Mouse (Mus musculus): ENCODE data around the gene Sdhaf2. TPM values are rescaled to one million over a fixed set of nuclear protein-coding genes. Genes with fewer than 3 reads are reported as not detected.
"Not testable (repeated sequence)": the region's sequence is repeated elsewhere in the genome, so short reads cannot be mapped to it uniquely, and the experiment has no call there.

Sdhaf2 gene
- total RNA-seq (2021), result 10 to 100 TPM; 54.2 to 56.5 TPM

DNA sequence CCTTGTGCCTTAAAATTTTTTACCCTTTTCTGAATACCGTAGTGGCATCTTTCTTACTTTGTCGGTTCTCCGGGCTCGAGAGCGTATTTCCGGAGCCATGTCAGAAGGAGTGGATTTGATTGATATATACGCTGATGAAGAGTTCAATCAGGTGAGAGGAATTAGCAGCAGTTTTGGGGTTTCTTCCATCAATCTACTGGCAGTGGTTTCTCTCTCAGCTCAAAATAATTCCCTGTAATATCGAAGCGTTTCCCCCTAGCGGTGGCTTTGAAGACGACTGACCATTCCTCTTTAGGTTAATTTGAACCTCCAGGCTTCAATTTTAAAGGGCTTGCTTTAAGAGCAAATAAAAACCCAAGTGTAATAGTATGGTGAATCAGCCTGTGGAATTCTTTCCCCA, at the start of gene Sdhaf2:
Sdhaf2 (minus strand) TSS at position 233 of the 400 bp plus-strand sequence.
- peak; percentile 47 for DNase-seq

DNA sequence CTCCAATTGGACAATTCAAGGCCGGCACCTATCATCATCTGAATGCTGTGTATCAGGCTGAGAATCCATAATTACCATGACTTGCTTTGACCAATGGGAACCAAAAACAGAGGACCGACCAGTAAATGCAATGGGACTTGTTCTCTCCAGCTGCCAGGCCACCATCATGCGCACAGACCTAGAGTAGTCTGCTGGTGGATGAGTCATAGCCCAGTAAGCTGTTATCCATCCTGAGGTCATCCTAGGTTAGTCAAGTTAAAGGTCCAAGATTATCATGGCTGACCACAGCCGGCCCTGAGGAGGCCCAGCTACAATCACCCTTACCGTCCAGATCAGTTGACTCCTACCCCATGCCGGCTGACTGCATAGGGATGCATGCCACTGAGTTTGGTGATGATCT, 43.7 kb upstream of the Sdhaf2 start:
- no peak for DNase-seq

DNA sequence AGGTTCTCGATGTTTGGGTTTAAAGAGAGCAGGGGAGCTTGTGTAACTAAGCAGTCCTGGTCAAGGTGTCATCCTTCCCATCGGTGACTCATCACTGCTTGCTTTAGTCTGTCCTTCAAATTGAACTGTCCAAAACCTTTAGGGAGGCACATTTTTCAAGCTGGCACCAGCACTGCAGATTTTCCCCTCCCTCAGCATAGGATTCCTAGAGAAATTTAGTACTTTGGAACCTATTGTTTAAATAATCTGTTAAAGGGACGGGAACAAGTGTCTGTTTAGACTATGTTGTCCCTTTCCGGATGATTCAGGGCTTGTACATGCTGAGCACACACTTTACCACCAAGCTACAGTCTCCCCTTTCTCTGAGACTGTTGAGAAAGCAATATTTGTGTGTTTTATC, 39.3 kb upstream of the Sdhaf2 start:
- no peak for DNase-seq

DNA sequence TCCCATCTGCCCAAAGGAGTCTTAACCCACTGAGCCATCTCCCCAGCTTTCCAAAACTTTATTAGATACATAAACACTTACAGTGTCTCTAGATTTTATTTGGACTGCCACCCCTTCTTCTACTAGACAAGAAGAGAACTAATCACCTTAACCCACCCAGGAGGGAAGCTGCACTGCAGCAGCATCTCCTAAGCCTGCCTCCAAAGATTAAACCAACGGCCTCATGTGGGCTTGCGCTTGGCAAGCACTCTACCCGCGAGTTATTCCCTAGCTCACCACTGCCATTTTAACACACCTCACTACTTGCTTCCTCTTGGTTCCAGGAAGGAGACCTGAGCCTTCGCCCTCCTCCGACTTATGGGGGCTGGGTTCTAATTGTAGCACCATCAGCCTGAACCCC, 38.3 kb upstream of the Sdhaf2 start:
- DNase-seq, result no peak

DNA sequence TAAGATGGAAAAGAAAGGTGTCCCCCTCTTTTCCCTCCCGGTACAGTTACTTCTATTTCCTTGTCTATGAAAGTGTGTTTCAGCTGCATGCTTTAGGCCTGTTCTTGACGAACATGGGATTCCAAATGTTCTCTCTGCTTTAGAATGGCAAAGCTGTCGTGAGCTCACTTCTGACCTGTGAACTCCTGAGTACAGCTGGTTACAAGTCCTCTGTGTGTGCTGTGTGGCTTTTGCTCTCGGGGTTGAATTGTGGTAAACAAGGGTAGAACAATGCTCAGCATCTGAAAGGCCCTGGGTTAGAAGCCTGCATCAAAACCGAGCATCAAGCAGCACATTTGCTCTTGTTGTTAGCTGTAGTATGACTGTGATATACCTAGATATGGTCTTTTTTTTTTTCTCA, 36.4 kb upstream of the Sdhaf2 start:
- DNase-seq, result no peak

DNA sequence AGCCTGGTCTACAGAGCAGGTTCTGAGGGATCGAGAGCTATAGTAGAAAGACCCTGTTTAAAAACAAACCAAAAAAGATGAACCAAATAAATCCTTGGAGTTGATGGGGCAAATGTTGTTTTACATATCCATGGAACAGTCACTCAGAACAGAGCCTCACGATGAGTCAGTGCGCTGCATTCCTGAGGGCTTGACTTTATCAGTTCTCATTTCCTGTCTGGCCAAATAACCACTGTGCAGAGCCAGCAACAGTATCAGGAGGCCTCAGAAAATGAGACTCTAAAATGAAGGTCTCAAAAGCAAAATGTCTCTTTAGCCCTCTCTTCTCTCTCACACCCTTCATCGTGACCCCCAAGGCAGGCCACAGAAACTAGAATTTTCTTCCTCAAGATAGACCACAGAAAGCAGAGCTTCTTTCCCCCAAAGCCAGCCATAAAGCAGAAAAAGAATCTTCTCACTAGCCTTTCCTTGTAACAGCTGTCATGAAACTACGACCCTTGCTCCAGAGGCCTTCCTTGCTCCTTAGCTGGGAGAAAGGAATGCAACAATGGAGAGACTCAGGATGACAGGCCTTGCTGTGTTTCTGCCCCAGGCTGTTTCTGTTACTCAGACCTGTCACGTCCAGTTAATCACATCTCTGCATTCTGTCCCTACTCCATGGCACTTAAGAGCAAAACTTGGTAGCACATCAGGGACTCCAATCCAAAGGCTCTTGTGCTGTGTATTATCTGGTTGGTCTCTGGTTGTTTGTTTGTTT, 35.8 kb upstream of the Sdhaf2 start:
- DNase-seq, result peak; percentile 59

DNA sequence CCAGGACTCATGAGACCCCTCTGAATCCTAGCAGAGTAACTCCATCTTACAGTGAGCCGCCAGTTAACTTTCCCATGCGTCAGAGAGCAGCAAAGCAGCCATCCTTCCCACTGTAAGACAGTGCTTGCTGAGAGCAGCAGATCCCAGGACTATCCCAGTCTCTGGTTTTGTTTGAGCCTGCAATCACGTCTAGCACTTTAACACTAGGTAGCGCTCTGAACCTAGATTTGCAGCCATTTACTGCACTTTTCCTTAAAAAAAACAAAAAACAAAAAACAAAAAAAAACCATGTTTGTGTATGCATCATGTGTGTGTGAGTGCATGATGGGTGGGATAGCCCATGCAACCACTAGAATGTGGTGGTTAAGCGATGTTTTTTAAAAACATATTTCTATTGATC, 34.2 kb upstream of the Sdhaf2 start:
- peak; percentile 31 for DNase-seq

DNA sequence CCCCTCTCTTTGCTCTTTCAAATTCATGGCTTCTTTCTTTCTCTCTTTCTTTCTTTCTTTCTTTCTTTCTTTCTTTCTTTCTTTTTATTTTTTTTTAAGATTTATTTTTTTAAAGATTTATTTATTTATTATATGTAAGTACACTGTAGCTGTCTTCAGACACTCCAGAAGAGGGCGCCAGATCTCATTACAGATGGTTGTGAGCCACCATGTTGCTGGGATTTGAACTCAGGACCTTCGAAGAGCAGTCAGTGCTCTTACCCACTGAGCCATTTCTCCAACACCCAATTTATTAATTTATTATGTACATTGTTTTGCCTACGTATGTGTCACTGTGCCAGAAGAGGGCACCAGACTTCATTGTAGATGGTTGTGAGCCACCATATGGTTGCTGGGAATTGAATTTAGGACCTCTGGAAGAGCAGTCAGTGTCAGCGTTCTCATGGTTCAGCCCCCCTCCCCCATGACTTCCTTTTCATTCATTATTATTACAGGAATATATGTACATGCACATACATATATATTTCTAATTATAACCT, 32.0 kb upstream of the Sdhaf2 start:
- DNase-seq, result not testable (repeated sequence)

DNA sequence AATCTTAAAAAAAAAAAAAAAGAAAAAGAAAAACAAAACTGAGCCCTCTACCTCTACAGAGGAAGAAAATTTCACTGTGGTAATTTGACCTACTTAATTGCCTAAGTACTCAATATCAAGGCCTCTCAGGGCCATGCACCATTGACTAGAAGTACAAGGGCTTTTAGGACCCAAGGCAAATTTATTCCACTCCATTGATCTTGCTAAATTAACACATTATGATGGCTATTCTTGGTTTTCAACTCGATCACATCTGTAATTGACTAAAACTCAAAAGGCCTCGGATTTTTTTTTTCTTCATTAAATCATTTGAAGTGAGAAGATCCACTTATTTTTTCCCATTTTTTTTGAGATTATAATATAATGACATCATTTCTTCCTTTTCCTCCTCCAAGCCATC, 31.5 kb upstream of the Sdhaf2 start:
- DNase-seq, result no peak

DNA sequence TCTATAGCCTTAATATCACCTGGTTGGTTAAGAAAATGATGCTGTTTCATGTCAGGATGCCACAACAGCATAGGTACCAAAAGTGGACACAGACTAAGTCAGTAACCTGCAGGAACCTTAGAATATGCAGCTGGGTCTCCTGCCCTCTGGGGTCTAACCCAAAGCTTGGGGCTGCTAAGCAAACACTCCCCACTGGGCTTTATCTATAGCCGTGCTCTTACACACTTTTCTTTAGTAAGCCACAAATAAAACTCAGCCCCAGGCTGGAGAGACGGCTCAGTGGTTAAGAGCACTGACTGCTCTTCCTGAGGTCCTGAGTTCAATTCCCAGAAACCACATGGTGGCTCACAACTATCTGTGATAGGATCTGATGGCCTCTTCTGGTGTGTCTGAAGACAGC, 31.1 kb upstream of the Sdhaf2 start:
- no peak for DNase-seq

DNA sequence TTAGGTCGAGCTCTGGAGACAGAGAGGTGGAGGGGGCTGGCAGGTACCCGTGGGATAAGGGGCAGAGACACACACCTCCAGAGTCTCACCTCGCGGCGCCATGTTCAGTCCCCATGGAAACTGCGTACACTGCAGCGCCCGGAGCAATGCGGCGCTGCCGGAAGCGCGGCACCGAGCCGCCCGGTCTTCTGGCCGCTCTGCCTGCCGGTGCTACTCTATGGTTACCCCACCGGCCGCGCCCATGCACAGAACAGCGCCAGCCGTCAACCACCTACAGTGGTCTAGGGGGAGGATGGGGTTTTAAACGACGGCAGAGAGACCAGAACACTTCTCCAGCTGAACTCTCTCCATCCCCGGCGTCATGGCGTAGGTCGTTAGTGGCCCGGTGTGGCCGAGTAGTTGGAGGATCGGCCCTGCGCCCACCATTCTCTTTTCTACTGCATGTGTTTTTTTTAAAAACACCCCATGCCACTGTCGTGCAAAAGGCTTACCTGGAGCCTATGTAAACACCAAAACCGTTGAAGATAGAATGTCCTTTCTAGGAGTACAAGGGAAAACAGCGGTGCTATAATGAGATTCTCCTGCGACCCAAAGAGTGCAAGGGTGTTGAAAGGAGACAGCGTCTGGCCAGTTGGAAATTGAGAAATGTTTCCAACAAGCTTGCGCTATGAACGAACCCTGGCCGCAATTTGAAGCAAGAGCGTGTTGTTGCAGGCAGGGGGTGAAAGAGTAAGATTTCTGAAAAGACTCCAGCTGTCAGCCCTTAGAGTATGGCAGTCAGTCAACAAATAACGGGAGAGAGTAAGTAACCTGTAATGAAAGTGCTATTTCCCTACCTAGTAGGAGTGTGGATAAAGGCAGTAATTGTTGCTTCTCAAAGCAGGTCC, 29.9 kb upstream of the Sdhaf2 start, which contains the start of gene Tmem216:
Tmem216 (minus strand) TSS at position 615 of the 887 bp plus-strand sequence.
- peak; percentile 85 for DNase-seq

DNA sequence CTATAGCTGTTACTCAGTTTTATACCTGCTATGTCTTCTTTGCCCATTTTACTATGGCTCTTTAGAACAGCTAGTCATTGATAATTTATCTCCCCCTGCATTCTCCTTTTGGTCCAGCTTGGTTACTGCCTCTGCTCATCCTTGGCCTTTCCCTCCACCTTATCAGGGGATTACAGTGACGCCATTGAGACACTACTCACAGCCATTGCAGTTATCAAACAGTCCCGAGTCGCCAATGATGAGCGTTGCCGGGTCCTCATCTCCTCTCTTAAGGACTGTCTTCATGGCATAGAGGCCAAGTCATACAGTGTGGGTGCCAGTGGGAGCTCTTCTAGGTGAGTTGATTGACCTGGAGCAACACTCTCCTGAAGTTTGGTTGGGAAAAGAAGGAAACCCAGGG, 13.5 kb upstream of the Sdhaf2 start:
- no peak for DNase-seq

DNA sequence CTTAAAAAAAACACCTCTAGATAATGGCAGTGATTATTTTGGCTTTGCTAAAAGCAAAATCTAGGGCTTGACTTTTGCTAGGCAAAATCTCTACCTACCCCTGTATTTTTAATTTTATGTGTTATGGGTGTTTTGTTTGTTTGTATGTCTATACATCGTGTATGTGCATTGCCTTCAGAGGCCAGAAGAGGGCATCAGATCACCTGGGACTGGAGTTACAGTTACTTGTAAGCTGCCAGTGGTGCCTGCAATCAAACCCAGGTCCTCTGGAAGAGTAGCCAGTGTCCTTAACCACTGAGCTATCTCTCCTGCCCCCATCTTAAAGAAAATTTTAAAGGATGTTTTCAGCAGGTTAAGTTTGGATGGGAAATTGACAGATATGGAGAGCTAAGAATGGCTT, 4.1 kb upstream of the Sdhaf2 start:
- no peak for DNase-seq

DNA sequence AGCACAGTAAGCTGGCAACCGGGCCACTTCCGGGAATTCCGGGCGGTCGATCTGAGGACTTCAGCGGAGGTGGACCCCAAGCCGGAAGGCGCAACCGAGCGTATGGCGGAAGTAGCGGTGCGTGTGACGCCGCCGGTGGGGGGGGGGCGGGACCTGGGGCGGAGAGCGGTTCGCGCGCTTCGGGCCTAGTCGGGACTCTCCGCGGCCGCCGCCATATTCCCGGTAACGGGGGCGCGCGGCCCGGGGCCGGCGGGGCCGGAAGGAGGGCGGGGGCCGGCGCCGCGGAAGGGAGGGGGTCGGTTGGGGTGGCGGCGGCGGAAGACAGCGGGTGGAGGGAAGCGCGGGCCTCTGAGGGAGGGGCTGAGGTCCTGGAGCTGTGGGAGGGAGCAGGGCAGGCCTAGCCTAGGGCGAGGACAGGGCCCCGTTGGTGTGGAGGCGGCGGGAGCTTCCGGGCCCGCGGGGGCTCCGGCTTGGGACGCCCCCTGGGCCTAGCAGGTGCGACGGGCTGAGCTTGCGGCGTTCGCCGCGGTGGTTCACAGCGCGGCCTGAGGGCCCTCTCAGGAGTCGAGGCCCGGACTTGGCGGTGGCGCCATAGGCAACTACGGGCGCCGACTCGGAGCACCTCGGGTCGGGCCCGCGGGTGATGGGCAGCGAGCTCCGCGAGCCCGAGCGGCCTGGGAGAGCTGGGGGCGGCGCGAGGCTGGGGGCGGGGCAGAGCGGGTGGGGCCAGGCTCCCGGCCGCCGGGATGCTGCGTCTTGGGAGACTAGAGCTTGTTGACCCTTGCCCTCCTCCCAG, 638 bp downstream of the Sdhaf2 start, which contains the start of gene Cpsf7:
Cpsf7 (plus strand) TSS at position 161 of the 796 bp plus-strand sequence.
- peak; percentile 93 for DNase-seq

DNA sequence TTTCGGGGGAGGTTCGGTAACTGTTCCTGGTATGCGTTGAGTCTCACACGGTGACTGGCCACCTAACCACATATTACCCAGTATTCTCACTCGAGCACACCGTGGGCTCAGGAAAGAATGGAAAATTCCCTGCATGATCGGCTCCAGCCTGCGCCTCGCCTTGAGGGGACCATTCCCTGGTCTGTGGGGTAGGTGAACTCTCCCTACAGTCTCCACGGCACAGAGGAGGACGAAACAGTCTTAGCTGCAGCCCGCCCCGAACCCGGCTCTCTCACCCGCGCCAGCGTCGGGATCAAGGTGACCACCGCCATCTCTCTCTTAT, 1.2 kb downstream of the Sdhaf2 start:
- no peak for DNase-seq

DNA sequence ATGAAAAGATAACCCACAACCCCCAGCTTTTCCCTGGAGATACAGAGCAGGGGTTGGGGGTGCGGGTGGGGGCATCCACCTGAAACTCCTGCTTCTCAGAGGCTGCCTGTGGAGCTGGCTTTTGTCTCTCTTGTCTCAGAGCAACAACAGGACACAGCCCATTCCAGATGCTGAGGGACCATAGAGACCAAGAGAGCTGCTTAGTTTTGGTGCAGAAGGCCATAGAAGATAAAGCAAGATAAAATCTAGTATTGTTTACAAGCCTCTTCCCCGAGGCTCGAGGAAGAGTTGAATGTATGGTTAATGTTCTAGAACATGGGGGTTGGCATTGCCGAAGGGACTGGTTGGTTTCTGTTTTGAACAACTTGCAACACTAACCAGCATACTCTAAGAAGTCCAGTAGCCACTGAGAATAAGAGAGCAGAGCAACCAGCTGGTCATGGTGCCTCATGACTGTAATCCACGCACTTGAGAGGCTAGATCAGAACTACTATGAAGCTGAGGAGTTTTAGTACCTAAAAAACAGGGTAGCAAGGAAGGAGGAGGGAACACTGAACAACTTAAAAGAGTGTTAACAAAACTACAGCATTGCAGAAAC, 2.4 kb downstream of the Sdhaf2 start:
- DNase-seq, result no peak

DNA sequence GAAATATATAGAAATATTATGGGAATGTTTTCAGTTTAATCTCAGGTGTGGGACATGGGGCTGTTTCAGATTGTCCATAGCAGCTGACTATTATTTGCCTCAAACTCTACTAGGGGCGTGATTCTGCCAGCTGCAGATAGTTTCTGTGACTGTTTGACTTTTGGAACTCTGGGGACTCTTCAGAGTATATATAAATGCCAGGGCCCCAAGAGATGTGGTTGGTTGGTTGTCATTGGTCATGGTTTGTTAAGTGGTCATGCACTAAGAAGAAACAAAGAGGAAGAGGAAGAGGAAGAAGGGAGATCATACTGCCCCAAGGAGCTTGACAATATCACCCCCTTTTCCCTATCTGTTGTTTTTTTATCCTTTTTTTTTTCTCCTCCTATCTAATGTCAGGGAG, 4.0 kb downstream of the Sdhaf2 start:
- no peak for DNase-seq

DNA sequence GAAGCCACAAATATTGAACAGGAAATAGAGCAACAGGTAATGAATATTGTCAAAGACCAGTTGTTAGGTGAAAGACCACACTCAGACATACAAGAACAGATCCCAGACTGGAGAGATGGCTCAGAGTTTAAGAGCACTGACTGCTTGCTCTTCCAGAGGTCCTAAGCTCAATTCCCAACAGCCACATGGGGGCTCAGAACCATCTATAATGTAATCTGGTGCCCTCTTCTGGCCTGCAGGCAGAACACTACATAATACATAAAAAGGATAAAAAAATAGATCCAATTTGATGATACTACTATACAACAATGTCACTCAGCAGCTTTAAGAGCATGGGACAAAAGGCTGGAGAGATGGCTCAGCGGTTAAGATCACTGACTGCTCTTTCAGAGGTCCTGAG, 5.6 kb downstream of the Sdhaf2 start:
- no peak for DNase-seq

DNA sequence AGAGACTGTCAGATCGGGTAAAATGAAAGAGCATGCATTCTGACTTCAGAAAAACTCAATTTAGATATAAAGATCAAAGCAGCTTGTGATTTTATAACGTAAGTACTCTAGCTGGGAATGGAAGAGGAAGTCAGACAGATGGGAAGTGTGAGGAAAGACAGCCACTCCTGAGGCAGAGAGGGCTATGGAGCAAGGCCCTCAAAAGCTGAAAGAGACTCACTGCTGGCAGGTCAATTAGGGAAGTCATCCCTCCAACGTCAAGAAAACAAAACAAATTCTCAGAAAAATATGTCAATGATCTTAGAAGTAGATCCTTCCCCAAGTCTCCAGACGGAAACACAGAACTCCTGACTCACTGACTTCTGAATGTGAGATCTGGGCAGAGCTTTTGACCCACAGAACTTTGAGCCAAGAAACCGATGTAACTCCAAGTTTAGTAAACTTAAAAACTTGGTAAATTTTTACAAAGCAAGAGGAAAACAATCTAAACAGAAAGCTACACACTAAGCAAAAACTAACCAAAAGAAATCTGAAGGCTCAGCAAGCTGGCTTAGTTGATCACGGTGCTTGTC, 15.1 kb downstream of the Sdhaf2 start:
- no peak for DNase-seq

DNA sequence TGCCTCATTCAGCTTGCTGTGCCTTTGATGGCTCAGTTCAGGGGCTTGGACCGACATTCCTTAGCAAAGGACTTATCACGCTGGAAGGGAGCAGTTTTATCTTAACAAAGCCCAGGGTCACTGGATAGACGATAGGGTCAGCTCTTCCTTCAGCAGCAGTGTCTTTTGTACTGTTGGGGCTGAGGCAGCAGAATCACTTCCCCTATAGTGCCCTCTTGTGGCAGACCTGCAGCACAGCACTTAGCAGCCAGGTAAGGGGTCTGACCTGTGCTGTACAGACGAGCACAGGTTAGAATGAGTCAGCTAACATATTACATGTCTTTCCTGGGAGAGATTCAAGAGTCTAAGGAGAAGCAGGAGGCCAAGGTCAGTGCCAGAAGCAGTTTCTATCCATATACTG, 23.4 kb downstream of the Sdhaf2 start:
- peak; percentile 57 for DNase-seq

DNA sequence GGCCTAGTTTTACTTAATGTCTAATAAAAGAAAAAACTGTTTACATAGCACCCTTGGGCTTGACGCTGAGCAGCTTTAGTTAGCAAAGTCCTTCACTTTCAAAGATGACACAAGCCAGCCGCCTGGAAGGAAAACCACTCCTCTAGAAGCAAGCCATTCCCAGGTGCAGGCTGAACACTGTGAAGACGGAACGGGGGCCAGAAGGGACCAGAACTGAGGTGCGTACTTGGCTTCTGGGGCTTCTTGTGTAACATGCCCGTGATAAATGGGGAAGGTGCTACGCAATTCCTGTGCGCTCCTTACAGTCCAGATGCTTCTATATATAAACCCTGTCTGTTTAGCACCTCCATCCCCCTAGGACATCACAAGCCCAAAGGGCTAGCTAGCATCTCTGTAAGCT, 25.4 kb downstream of the Sdhaf2 start:
- no peak for DNase-seq

All from heart, postnatal 4 days (tissue).